Mouse (Mus musculus): ENCODE data around the gene Phka1. TPM values are rescaled to one million over a fixed set of nuclear protein-coding genes. Genes with fewer than 3 reads are reported as not detected.
A peak's percentile ranks its signal among the peaks of the same experiment; 100 is the strongest.

Phka1 gene
- polyA plus RNA-seq, 2 experiments, result 9.7 to 14.2 TPM

DNA sequence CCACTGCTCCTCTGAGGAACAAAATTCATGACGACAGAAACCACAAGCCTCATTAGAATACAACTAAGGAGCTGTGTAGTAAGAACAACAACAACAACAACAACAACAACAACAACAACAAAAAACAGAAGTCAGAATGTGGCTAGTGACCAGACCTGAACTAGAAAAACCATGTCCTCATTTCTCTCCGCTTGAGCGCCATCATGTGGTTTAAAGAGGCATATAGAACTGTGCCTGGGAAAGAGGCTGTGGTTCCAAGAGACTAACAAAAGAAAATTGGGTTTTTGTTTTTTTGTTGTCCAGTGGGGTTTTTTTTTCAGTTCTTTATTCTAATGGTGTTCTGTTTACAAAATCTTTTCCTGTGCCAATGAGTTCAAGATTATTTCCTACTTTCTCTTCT lies 16.7 kb upstream of the Phka1 start:
- Histone ChIP-seq H3K4me2 (replicated peaks; ENCODE audit: low read depth, low read length, severe bottlenecking) (no peak overlapping the region), H3K9me3 (ENCODE audit: control insufficient read depth, low read length) (no peaks in the 10 kb centered on the region), H3K36me3 (ENCODE audit: control insufficient read depth, insufficient read depth, low read length) (no peaks in the 10 kb centered on the region), H3K27ac (replicated peaks; ENCODE audit: low read depth, low read length) (no peak overlapping the region), H3K4me3 (replicated peaks; ENCODE audit: low read length) (no peak overlapping the region), H3K27me3 (ENCODE audit: control insufficient read depth, insufficient read depth, low read length) (no peaks in the 10 kb centered on the region), H3K9ac (ENCODE audit: low read depth, low read length, severe bottlenecking) (no peak overlapping the region), H3K4me1 (ENCODE audit: control insufficient read depth, insufficient read depth, low read length) (no peaks in the 10 kb centered on the region)
- DNase-seq (ENCODE audit: low spot score) (no peak), ATAC-seq (ENCODE audit: low FRiP score, low read depth) (no peak)
- WGBS, result 18% methylated on average over 3 of the region's 3 CpGs
- no peak for TF ChIP-seq POLR2A (IDR thresholded peaks at IDR 0.05; ENCODE audit: borderline replicate concordance, extremely low read depth, insufficient read depth, insufficient read length)

DNA sequence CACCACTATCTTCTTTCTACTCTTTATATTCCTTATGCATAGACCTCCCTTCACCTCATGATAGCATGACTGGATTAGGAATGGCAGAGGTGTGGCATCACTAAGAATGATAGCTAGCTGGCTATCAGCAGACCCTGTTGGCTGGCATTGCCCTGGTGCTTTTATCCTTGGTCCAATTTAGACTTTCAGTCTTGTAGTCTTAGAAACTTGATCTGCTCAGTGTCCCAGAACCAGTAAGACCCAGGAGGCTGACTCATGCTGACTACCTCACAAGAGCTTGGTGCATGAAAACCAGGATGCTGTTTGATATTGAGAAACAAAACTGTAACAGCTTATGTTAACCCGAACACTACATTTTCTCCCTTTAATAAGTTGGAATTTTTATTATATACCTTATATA lies 1.6 kb upstream of the Phka1 start:
- no peak for TF ChIP-seq POLR2A (IDR thresholded peaks at IDR 0.05; ENCODE audit: borderline replicate concordance, extremely low read depth, insufficient read depth, insufficient read length)
- Histone ChIP-seq H3K4me2 (replicated peaks; ENCODE audit: low read depth, low read length, severe bottlenecking) (no peak overlapping the region), H3K9me3 (ENCODE audit: control insufficient read depth, low read length) (no peaks in the 10 kb centered on the region), H3K27ac (replicated peaks; ENCODE audit: low read depth, low read length) (no peak overlapping the region), H3K27me3 (ENCODE audit: control insufficient read depth, insufficient read depth, low read length) (no peaks in the 10 kb centered on the region), H3K4me3 (replicated peaks; ENCODE audit: low read length) (no peak overlapping the region), H3K36me3 (ENCODE audit: control insufficient read depth, insufficient read depth, low read length) (no peaks in the 10 kb centered on the region), H3K9ac (ENCODE audit: low read depth, low read length, severe bottlenecking) (no peak overlapping the region), H3K4me1 (ENCODE audit: control insufficient read depth, insufficient read depth, low read length) (no peaks in the 10 kb centered on the region)
- no peak for DNase-seq (ENCODE audit: low spot score)
- ATAC-seq (ENCODE audit: low FRiP score, low read depth), result no peak
- 79% methylated on average over 1 of the region's 1 CpGs for WGBS

DNA sequence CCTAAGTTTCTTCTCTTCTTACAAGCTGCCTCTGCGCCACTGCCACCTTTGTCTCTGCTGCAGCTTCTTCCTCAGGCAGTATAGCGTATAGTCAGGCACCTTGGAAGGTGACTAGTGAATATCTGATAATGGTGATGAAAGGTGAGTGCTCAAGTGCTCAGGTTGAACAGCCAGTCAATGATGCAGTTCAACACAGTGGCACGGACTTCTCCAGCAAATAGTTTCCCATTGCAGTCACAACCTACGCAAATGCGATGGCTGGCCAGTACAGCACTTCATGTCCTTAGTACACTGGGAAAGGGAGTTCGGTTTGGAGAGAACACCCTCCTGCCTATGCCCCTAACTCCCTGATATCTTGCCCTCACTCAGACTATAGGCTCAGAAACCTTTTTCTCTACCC lies 1.1 kb upstream of the Phka1 start:
- WGBS, result 53% methylated on average over 6 of the region's 6 CpGs
- Histone ChIP-seq H3K4me3 (replicated peaks; ENCODE audit: low read length) (peak overlapping the region; percentile 53; the same call in 1 of the 2 replicates), H3K9ac (ENCODE audit: low read depth, low read length, severe bottlenecking) (peak overlapping the region; percentile 70; the same call in 1 of the 2 replicates)

DNA sequence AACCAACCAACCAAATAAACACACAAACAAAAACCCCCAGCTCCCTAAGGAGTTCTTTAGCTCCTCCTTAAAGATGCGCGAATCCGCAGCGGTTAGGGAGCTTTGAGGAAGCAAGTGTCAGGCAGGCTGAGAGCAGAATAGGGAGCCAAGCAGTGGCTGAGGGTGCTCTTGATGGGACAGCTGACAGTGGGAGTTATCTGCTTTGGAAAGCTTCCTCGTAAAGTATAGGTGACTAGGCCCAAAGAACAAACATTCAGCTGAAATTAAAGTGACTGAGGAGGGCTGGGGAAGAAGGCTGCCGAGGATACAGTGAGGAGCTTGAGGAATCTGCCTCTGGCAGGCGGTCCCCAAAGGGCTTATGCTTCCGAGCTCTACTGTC lies 516 bp upstream of the Phka1 start:
- peak; percentile 16 for DNase-seq (ENCODE audit: low spot score)
- H3K9ac ChIP-seq (ENCODE audit: low read depth, low read length, severe bottlenecking), result peak overlapping the region; percentile 70
- no peak for TF ChIP-seq POLR2A (IDR thresholded peaks at IDR 0.05; ENCODE audit: borderline replicate concordance, extremely low read depth, insufficient read depth, insufficient read length)

More for the DNA sequence above, 1.1 kb upstream of the Phka1 start:
- Histone ChIP-seq H3K4me2 (replicated peaks; ENCODE audit: low read depth, low read length, severe bottlenecking) (peak overlapping the region; percentile 51), H3K36me3 (ENCODE audit: control insufficient read depth, insufficient read depth, low read length) (no peaks in the 10 kb centered on the region), H3K27ac (replicated peaks; ENCODE audit: low read depth, low read length) (no peak overlapping the region), H3K9me3 (ENCODE audit: control insufficient read depth, low read length) (no peaks in the 10 kb centered on the region), H3K4me1 (ENCODE audit: control insufficient read depth, insufficient read depth, low read length) (no peaks in the 10 kb centered on the region), H3K27me3 (ENCODE audit: control insufficient read depth, insufficient read depth, low read length) (no peaks in the 10 kb centered on the region)
- no peak for TF ChIP-seq POLR2A (IDR thresholded peaks at IDR 0.05; ENCODE audit: borderline replicate concordance, extremely low read depth, insufficient read depth, insufficient read length)
- no peak for DNase-seq (ENCODE audit: low spot score)
- ATAC-seq (ENCODE audit: low FRiP score, low read depth), result no peak

DNA sequence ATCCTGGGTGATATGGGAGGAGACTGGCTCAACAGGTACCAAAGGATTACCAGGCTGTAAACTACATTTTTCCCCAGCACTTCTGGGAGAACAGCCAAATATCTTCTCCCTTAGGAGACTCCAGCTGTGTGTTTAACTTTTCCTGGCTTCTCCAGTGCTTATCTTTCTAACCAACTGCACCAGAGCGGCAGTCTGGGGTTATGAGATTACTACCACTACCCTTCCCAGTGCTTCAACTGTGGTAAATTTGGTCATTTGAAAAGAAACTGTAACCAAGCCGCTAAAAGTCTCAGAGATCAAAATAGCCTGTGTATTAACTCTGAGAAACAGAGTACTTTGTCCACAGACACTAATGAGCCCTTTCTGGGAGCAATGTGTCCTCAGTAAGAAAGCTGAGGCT lies 42.8 kb downstream of the Phka1 start:
- Histone ChIP-seq H3K27me3 (ENCODE audit: control insufficient read depth, insufficient read depth, low read length) (no peaks in the 10 kb centered on the region), H3K36me3 (ENCODE audit: control insufficient read depth, insufficient read depth, low read length) (no peaks in the 10 kb centered on the region), H3K9ac (ENCODE audit: low read depth, low read length, severe bottlenecking) (no peak overlapping the region), H3K4me2 (replicated peaks; ENCODE audit: low read depth, low read length, severe bottlenecking) (no peak overlapping the region), H3K4me3 (replicated peaks; ENCODE audit: low read length) (no peak overlapping the region), H3K4me1 (ENCODE audit: control insufficient read depth, insufficient read depth, low read length) (no peaks in the 10 kb centered on the region), H3K27ac (replicated peaks; ENCODE audit: low read depth, low read length) (no peak overlapping the region), H3K9me3 (ENCODE audit: control insufficient read depth, low read length) (no peaks in the 10 kb centered on the region)
- DNase-seq (ENCODE audit: low spot score) (peak; percentile 28), ATAC-seq (ENCODE audit: low FRiP score, low read depth) (no peak)
- TF ChIP-seq POLR2A (IDR thresholded peaks at IDR 0.05; ENCODE audit: borderline replicate concordance, extremely low read depth, insufficient read depth, insufficient read length), result no peak
- 70% methylated on average over 2 of the region's 2 CpGs for WGBS

More for the DNA sequence above, 516 bp upstream of the Phka1 start:
- 18% methylated on average over 8 of the region's 8 CpGs for WGBS
- peak overlapping the region; percentile 51 for H3K4me2 ChIP-seq (replicated peaks; ENCODE audit: low read depth, low read length, severe bottlenecking)
- no peaks in the 10 kb centered on the region for H3K27me3 ChIP-seq (ENCODE audit: control insufficient read depth, insufficient read depth, low read length)
- H3K4me1 ChIP-seq (ENCODE audit: control insufficient read depth, insufficient read depth, low read length), result no peaks in the 10 kb centered on the region
- no peaks in the 10 kb centered on the region for H3K36me3 ChIP-seq (ENCODE audit: control insufficient read depth, insufficient read depth, low read length)
- 0 out of 2 replicates have a peak, but pooled peaks have one; percentile 12 for ATAC-seq (ENCODE audit: low FRiP score, low read depth)
- peak overlapping the region; percentile 53 for H3K4me3 ChIP-seq (replicated peaks; ENCODE audit: low read length)
- H3K27ac ChIP-seq (replicated peaks; ENCODE audit: low read depth, low read length), result no peak overlapping the region
- no peaks in the 10 kb centered on the region for H3K9me3 ChIP-seq (ENCODE audit: control insufficient read depth, low read length)

DNA sequence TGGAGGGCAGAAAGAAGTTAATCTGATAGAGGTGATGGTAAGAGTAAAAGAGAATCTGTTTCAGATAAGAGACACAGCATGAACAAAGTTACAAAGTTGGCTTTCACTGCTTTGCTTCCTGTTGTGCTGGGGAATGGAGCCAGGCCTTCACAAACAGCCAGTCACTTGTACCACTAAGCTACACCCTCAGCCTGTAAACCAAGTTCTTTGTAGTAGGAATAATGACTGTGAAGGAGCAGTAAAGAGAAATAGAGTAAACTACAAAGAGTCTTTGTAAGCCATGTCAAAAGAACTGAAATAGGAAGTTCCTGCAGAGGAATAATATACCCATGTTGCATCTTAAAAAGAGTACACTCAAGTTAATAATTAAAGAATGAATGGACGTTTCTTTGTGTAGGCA lies 55.5 kb downstream of the Phka1 start:
- DNase-seq (ENCODE audit: low spot score), result no peak
- Histone ChIP-seq H3K9ac (ENCODE audit: low read depth, low read length, severe bottlenecking) (no peak overlapping the region), H3K27ac (replicated peaks; ENCODE audit: low read depth, low read length) (no peak overlapping the region), H3K4me3 (replicated peaks; ENCODE audit: low read length) (no peak overlapping the region), H3K27me3 (ENCODE audit: control insufficient read depth, insufficient read depth, low read length) (no peaks in the 10 kb centered on the region), H3K36me3 (ENCODE audit: control insufficient read depth, insufficient read depth, low read length) (no peaks in the 10 kb centered on the region), H3K4me2 (replicated peaks; ENCODE audit: low read depth, low read length, severe bottlenecking) (no peak overlapping the region), H3K4me1 (ENCODE audit: control insufficient read depth, insufficient read depth, low read length) (no peaks in the 10 kb centered on the region), H3K9me3 (ENCODE audit: control insufficient read depth, low read length) (no peaks in the 10 kb centered on the region)
- no peak for ATAC-seq (ENCODE audit: low FRiP score, low read depth)
- WGBS, result 54% methylated on average over 1 of the region's 1 CpGs
- TF ChIP-seq POLR2A (IDR thresholded peaks at IDR 0.05; ENCODE audit: borderline replicate concordance, extremely low read depth, insufficient read depth, insufficient read length), result no peak
